Mouse (Mus musculus) right cerebral cortex, adult 18-20 months (tissue): ENCODE data around the gene Ccser1.

Experiments
- DNase-seq: peaks from one replicate; pipeline ENCODE4 v3.0.0; 2022; ENCODE audit warnings: mixed read lengths

Ccser1 gene

GRCm38 (mm10) chr6:62067024-62067380 is 886.9 kb downstream of the Ccser1 start:
- DNase-seq = no peak

DNA sequence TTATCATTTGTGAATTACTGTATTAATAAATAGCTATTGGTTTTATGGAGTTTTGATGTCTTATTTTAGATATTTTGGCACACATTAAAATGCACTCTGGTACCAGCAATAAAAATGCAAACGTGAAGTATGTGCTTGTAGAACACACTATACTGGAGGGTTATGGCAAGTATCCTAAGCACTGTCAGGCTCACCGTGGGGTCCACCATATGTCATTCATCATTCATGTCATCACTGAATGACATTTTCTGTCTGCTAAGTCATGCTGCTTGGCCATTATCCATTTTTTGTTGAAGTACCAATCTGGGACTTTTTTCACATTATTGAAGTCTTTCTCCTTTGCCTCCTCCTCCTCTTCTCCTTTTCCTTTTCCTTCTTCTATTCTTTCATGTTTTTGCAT is 925.3 kb downstream of the Ccser1 start:
- no peak for DNase-seq

DNA sequence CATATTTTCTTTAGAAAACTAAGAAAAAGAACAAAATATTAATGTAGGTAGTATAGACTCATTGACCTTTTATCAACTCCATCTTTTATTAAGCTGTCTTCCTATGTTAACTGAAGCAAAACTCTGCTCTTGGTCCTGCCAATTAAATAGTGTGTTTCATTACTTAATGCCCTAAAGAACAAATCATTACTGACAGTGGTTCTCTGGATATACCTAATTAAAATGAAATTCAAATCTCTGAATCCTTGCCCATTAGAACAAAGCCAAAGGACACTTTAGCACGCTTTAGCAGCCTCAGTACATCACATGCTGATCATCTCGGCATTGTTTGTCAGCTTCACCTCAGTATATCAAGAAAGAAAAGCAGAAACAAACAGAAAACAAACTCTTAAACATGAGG is 952.4 kb downstream of the Ccser1 start:
- DNase-seq = no peak

- no peak for DNase-seq
Measured at GRCm38 (mm10) chr6:62160320-62160719, 980.2 kb downstream of the Ccser1 start.

DNA sequence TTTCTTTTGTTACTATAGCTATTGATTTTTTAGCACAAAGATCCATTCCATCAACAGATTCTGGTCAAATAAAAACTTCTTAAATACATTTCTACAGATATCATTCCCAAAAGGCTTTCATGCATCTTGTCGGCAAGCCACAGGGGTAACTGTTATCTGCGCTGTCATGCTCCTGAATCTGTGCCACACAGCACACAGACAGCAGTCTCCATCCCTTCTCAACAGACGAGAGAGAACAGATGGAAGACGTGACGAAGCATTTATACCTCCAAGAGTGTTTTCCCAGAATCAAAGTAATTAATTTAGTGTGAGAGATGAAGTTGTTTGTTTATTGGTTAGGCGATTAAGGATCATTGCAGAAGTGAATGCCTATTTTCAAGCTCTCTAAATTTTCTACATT is 982.5 kb downstream of the Ccser1 start:
- DNase-seq = peak; percentile 23

GRCm38 (mm10) chr6:62163826-62164225 is 983.7 kb downstream of the Ccser1 start:
- no peak for DNase-seq

- no peak for DNase-seq
Measured at GRCm38 (mm10) chr6:62196496-62197188, 1016.5 kb downstream of the Ccser1 start.

- DNase-seq = peak; percentile 33
Measured at GRCm38 (mm10) chr6:62198768-62199167, 1018.6 kb downstream of the Ccser1 start.

DNA sequence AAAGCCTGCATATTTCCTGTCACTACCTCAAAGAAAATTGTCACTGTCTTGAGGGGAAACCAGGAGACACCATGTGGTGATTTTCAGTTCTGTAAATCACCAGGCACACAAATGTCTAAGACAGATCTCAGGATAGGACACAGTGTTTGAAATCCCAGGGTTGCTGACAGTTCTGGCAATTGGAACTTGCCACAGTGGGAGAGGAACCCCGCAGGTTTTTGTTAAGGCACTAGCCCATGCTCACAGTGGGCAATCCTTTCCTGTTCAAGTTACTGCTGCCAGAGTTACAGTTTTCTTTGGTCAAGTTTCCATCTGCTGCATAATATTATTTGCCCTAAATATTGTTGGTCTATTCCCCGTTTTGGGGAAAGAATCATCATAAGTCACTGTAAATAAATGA is 1024.9 kb downstream of the Ccser1 start:
- no peak for DNase-seq

DNA sequence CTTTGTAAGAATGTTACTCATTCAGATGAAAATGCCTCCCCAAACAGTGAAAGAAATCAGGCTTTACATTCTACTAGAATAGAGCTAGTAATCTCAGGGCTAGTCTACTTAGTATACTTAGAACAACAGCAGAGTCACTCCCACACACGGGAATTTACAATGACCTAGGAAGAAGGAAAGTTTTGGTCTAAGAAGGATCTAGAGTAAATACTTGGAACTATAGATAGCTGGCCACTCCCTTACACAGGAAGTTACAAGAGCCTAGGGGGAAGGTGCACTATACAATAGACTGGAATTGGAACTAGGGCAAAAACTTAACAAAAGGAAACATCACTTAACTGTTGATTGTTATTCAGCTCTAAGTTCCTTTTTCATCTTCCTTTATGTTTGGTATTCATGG is 1041.7 kb downstream of the Ccser1 start:
- DNase-seq = no peak

- DNase-seq = no peak
Measured at GRCm38 (mm10) chr6:62263899-62264298, 1083.8 kb downstream of the Ccser1 start.

DNA sequence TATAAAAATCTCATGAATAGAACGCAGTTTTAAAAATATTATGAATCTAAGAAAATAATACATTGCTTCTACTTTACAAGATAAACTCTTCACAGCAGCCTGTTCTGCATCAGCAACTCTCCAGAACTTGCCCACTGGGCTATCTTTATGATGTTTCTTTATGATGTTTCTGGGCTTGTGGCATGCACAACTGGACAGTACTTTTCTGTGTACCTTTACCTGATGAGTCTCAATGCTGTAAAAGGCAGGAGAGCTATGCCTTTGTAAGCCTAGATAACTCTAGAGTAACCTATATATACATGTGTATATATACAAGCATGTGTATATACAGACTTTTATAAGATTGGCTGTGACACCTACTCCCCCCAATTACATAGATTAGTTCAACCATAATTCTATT is 1084.4 kb downstream of the Ccser1 start:
- DNase-seq = no peak

DNA sequence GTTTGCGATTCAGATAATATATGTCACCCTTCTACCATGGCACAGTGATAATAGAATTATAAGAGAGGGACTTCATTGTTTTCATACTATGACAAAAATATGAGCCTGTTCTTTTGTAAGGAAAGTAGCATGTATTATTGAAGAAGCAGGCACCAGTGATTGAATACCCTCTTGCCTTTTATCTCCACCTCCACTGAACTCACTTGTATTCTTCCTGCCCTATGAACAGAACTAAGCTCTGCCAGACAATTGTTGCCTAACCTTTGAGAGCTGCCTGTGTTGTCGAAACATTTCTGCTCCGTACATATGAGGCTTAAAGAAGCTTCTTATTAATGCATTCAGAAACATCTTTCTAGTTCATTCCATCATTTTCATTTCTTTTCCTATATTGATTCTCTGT is 1101.1 kb downstream of the Ccser1 start:
- no peak for DNase-seq

DNA sequence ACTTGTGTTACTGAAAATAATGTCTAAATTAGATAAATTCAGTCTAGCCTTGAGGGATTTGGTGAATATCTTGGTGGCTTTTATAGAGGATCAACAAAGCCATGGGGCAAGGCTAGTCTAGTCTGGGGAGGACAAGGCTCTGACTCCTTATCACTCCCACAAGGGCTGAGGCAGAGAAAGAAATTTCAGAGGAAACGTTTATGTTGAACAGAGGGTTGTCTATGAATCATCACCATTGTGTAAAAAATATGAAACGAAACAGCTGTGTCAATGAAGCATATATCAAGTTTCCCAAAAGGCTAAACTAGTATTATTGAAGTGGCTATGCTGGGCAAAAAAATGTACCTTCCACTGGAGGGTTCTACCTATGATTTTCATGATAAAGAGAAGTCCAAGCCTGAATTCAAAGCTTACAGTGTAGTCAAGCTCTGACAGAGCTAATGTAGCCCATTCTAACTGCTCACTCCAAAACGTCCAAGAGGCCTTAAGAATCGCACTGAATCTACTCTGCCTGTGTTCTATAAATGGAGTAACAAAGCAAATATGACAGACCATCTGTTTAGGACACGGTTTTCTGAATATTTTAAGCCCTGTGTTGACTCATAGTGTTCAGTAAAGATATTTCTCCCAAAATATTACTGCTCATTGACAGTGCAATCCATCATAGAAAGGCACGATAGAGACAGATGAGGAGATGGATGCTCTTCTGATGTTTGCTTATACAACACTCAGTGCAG is 1121.6 kb downstream of the Ccser1 start:
- DNase-seq = peak; percentile 19

GRCm38 (mm10) chr6:62318627-62319026 is 1138.5 kb downstream of the Ccser1 start:
- DNase-seq = no peak

DNA sequence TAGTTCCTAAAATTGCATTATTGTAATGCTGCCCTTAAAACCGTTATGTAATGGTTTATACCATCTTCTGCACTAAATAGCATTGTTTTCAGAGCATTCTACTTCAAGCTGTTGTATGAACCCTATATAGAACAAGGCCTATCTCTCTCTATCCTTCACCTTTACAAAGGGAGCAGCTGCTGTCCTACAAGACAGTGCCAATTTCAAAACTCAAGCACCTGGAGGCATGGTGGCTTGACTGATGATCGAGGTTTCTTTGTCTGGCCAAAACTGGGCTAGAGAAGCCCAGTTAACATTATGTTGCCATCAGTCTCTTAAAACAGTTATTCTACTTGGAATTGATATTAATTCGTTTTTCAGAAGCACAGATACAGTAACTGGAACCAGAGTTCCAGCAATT is 1160.2 kb downstream of the Ccser1 start:
- DNase-seq = no peak

DNA sequence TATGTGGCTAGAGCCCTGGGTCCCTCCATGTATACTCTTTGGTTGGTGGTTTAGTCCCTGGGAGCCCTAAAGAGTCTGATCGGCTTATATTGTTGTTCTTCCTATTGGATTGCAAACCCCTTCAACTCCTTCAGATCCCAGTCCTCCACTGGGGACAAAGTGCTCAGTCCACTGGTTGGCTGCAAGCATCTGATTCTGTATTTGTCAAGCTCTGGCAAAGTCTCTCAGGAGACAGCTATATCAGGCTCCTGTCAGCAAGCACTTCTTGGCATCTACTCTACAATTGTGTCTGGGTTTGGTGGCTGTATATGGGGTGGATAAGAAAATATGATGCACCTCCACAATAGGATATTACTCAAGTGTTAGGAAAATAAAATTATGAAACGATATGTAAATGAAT is 1187.7 kb downstream of the Ccser1 start:
- DNase-seq = no peak
